Mouse (Mus musculus) cerebellum, adult 8-10 months (tissue): Measurements from ENCODE around the gene Nfrkb.

Experiments
- DNase-seq: peaks from one replicate; pipeline ENCODE4 v3.0.0; 2022

The Nfrkb gene

GRCm38 (mm10) chr9:31430011-31430410 lies 44.0 kb downstream of the Nfrkb start:
- no peak for DNase-seq

- no peak for DNase-seq
Measured at GRCm38 (mm10) chr9:31431751-31432150, 45.8 kb downstream of the Nfrkb start.

GRCm38 (mm10) chr9:31432336-31432975 lies 46.5 kb downstream of the Nfrkb start:
- no peak for DNase-seq

GRCm38 (mm10) chr9:31433431-31433830 lies 47.4 kb downstream of the Nfrkb start:
- no peak for DNase-seq

DNA sequence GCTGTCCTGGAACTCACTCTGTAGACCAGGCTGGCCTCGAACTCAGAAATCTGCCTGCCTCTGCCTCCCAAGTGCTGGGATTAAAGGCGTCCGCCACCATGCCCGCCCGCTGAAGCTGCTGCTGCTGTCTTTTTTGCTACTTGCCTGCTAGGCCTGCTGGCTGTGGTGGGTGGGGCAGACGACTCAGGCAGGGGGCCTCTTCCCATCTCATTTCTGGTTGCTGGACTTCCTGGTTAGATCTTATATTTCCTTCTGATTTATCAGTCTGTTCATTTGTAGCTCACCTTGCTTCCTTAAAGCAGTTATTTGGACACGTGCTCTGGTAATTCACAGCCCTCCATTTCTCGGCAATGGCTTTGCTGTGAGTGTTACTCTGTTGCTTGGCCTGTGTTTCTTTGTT lies 49.4 kb downstream of the Nfrkb start:
- no peak for DNase-seq

- DNase-seq: no peak
Measured at GRCm38 (mm10) chr9:31437861-31438260, 51.9 kb downstream of the Nfrkb start.

DNA sequence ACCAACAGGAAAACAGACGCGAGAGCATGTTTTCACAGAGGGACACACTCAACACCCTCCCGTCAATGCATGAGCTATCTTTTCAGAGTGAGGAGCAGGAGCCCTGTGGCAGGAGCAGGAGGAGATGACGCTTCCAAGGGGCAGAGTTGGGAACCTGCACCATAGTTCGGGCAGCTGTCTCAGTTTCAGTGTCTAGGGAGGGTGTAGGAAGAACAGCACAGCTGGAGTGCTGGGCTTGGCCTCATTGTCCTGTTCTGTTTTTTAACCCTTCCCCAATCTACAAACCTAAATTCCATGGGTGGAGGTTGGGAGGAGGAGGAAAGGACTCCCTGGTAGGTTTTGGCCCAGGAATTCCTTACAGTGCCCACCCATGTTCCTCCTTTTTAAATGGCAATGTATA lies 52.8 kb downstream of the Nfrkb start:
- no peak for DNase-seq

DNA sequence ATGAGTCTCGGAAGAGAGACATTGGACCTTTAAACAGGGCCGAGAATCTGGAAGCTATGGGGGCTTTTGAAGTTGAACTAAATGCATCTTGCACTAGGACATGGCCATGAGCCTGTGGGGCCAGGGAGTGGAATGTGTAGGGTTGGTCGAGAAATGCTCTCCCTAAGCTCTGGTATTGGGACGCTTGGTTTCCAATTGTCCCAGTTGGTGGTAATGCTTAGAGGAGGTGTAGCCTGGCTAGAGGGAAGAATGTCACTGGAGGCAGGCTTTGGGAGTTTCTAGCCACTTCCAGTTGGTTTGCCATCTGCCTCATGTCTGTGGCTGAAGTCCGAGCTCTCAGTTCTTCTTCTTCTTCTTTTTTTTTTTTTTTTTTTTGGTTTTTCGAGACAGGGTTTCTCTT lies 53.3 kb downstream of the Nfrkb start:
- no peak for DNase-seq

DNA sequence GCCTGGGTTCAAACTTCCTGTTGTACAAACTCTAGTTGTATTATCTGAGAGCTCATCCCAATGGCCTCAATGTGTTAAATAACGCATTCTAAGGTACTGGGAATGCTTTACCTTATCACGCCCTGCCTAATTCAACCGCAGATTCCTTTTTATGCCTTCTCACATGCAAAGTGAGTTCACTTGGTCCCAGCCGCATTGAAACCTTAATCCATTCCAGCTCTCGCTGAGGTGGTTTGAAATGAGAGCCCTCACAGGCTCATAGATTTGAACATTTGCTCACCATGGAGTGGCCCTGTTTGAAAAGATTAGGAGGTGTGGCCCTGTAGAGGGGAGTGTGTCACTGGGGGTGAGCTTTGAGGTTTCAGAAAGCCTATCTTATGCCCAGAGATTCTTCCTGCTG lies 54.4 kb downstream of the Nfrkb start:
- no peak for DNase-seq

DNA sequence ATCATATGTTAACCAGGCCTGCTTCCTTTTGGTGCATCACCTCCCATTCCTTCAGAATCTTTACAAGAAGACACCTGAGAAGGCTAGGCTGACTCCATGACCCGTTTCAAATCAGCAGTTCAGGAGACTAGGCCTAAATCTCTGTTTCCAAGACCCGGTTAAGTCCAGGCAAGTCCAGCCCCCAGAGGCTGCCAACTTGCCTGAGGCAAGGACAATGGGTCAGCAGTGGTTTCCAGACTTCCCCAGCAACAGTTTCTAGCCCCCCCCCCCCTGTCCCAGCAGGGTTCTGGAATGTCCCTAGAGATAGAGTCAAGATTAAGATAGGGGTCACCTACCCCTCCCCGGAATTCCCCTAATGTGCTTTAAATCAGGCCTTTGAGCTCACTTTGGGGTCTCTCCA lies 55.5 kb downstream of the Nfrkb start:
- no peak for DNase-seq

GRCm38 (mm10) chr9:31444236-31444635 lies 58.2 kb downstream of the Nfrkb start:
- DNase-seq: no peak

- DNase-seq: no peak
Measured at GRCm38 (mm10) chr9:31449145-31449772, 63.3 kb downstream of the Nfrkb start.

GRCm38 (mm10) chr9:31452166-31452565 lies 66.2 kb downstream of the Nfrkb start:
- no peak for DNase-seq

DNA sequence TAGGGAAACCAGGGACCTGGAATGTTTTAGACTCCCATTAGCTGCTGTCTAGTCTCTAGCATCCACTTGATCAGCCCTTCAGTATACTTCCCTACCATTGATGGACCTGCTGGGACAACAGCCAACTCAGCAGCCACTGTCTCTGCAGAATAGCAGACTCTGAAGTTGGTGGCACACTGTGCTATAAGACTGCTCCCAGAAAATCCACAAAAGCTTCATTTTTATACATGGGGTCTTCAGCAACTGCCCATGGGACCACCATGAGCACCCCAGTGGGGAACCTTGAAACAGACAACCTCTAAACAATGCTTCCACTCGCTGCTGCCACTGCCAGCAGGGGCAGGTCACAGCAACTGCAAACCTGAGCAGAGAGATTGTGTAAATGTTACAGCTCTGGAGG lies 68.4 kb downstream of the Nfrkb start:
- no peak for DNase-seq

- no peak for DNase-seq
Measured at GRCm38 (mm10) chr9:31463190-31463589, 77.2 kb downstream of the Nfrkb start.

DNA sequence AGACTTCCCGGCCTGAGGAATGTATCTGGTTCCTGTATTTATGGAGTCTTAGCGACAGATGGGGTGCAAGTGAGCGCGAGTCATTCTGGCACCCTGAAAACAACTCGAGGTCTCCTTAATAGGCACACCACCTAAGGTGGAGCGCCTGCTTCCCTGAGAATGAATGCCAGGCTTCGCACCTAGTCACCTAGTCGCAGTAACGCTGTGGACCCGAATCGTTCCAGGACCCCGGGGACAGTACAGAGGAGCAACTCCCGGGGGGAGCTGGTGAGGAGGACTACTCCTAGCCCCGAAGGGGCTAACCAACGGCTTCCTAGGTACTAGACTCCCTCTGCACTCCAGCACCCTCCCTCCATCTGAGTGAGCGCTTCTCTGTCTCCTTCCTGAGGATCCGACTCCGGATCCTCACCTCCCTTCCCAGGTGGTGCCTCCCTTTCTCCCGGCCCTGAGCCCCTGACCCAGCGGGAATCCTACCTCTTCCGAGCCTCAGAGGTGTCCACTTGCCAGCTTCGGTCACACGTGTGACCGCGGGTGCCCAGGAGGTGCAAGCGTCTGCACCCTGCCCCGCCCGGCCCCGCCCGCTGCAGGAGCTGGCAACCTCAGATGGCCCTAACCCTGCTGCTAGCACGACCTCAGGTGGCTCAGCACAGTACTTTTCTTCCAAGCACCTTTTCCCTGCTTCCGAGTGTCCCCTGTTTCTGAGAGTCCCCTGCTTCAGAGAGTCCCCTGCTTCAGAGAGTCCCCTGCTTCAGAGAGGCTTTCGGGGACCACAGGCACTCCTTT lies 77.9 kb downstream of the Nfrkb start, which contains the start of gene Tmem45b:
Gene Tmem45b (minus strand): TSS at position 771 of the 783 bp plus-strand sequence.
- no peak for DNase-seq
